Mouse (Mus musculus): ENCODE data around the gene Tnik.

DNA sequence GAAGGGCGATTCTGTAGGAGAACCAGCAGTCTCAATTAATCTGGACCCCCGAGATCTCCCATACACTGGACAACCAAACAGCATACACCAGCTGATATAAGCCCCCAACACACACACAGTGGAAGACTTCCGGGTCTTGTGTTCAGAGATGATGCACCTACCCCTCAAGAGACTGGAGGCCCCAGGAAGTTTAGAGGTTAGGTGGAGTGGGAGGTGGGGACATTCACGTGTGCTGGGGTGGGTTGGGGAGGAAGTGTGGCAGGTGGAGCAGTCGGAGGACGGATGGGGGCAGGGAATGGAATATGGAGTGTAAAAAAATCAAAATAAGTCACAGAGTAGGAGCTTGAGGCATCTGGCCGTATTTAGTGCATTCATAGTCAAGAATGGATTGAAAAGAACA is 7.3 kb upstream of the Tnik start:
- TF ChIP-seq CTCF (IDR thresholded peaks at IDR 0.05; ENCODE audit: control insufficient read depth, insufficient read depth, insufficient read length) (no peak), USF1 (IDR thresholded peaks at IDR 0.05; ENCODE audit: low read depth) (no peak), MYOD1 (IDR thresholded peaks at IDR 0.05; ENCODE audit: control insufficient read depth, insufficient read length, low read depth) (no peak)

Measured in C2C12 (cell line).